Comparison of ENCODE assay signal across 24 mouse cellular contexts in genomic region chr12:75271726-75272125, GRCm38 (mm10). TPM values are rescaled to one million over a fixed set of nuclear protein-coding genes. Genes with fewer than 3 reads are reported as not detected.
A peak's percentile ranks its signal among the peaks of the same experiment; 100 is the strongest.
DNase-seq lines count a peak whose midpoint lies in the region; ATAC-seq and TF ChIP-seq lines count a peak whose summit lies in the region.
"Had no signal": no experiment of that assay in that cellular context is flagged by ENCODE, and none has a peak within 500 bp of the region (broad histone marks: within the 10 kb centered on the region; RNA-seq: fewer than 3 reads in every experiment).

No protein-coding gene starts in this region.

- no peaks in the 10 kb centered on the region for H3K27me3 ChIP-seq in lung, embryonic 14.5 days (ENCODE audit: insufficient read depth, low read length)
- H3K27me3 ChIP-seq: CH12.LX; embryonic facial prominence, embryonic 15.5 days; hindbrain, embryonic 13.5 days; limb, embryonic 15.5 days; liver, embryonic 15.5 days; neural tube, embryonic 15.5 days had no signal

- no peak for TF ChIP-seq CTCF in lung, embryonic 14.5 days (IDR thresholded peaks at IDR 0.05; ENCODE audit: low read depth)

- DNase-seq in cerebellum, postnatal 10 days, result peak; percentile 9 to 11
- DNase-seq in cerebellum, adult 11 months, result no peak
- DNase-seq in lung, embryonic 14.5 days, result peak; percentile 34
- DNase-seq in lung, postnatal 4 days, result no peak
- DNase-seq in skeletal muscle tissue, adult 2 months (ENCODE audit: low read depth, low spot score), result peak; percentile 37
- DNase-seq in ovary, postnatal 14 days (ENCODE audit: low spot score), result no peak
- no peak for DNase-seq in layer of hippocampus, postnatal 36 days
- DNase-seq: adrenal gland, adult 2 months; cerebellum, adult 8-10 months; embryo, embryonic 11 days; kidney, adult 8-10 months; kidney, postnatal 14 days had no signal

- H3K4me3 ChIP-seq in lung, embryonic 14.5 days (ENCODE audit: low read depth, low read length), result no peak overlapping the region
- H3K4me3 ChIP-seq: embryonic facial prominence, embryonic 15.5 days; heart, embryonic 10.5 days; hindbrain, embryonic 13.5 days; limb, embryonic 15.5 days; liver, embryonic 15.5 days; neural tube, embryonic 15.5 days had no signal

- no peak overlapping the region for H3K9ac ChIP-seq in lung, embryonic 14.5 days
- H3K9ac ChIP-seq: embryonic facial prominence, embryonic 15.5 days; hindbrain, embryonic 13.5 days; limb, embryonic 15.5 days; liver, embryonic 15.5 days; neural tube, embryonic 15.5 days had no signal

- no peaks in the 10 kb centered on the region for H3K36me3 ChIP-seq in lung, embryonic 14.5 days (ENCODE audit: insufficient read depth)
- H3K36me3 ChIP-seq: embryonic facial prominence, embryonic 15.5 days; heart, embryonic 10.5 days; hindbrain, embryonic 13.5 days; limb, embryonic 15.5 days; liver, embryonic 15.5 days; neural tube, embryonic 15.5 days had no signal

- 24% methylated on average over 4 of the region's 4 CpGs for WGBS in lung, embryonic 14.5 days

- H3K27ac ChIP-seq in lung, embryonic 14.5 days (ENCODE audit: low read depth), result no peak overlapping the region
- H3K27ac ChIP-seq: embryonic facial prominence, embryonic 15.5 days; heart, embryonic 10.5 days; hindbrain, embryonic 13.5 days; limb, embryonic 15.5 days; liver, embryonic 15.5 days; neural tube, embryonic 15.5 days; stomach, postnatal 0 days had no signal

- no peaks in the 10 kb centered on the region for H3K9me3 ChIP-seq in lung, embryonic 14.5 days (ENCODE audit: low read depth, low read length)
- H3K9me3 ChIP-seq: embryonic facial prominence, embryonic 15.5 days; heart, embryonic 10.5 days; hindbrain, embryonic 13.5 days; limb, embryonic 15.5 days; liver, embryonic 15.5 days; neural tube, embryonic 15.5 days had no signal

- no peak for ATAC-seq in lung, embryonic 14.5 days (ENCODE audit: insufficient read depth)
- ATAC-seq in common myeloid progenitor, adult 5-6 weeks (replicated peaks; ENCODE audit: low read depth, poor library complexity, severe bottlenecking), result peak; percentile 78
- ATAC-seq: forebrain, embryonic 16.5 days; inflammation-experienced regulatory T-cells, adult 6 months; midbrain, embryonic 16.5 days had no signal

- no peak overlapping the region for H3K4me2 ChIP-seq in lung, embryonic 14.5 days
- H3K4me2 ChIP-seq: embryonic facial prominence, embryonic 15.5 days; hindbrain, embryonic 13.5 days; limb, embryonic 15.5 days; liver, embryonic 15.5 days; neural tube, embryonic 15.5 days had no signal

- no peaks in the 10 kb centered on the region for H3K4me1 ChIP-seq in lung, embryonic 14.5 days (ENCODE audit: insufficient read depth)
- H3K4me1 ChIP-seq: embryonic facial prominence, embryonic 15.5 days; heart, embryonic 10.5 days; hindbrain, embryonic 13.5 days; limb, embryonic 15.5 days; liver, embryonic 15.5 days; neural tube, embryonic 15.5 days had no signal

RNA-seq across cellular contexts. Expression of gene Rhoj, which starts 36.4 kb away (rescaled TPM):
- 54.4 and 57.1 TPM in 2 replicates for polyA plus RNA-seq in lung, embryonic 14.5 days (2014; fragmentation: Nextera tagmentation; extraction: Ambion mirVana)
- not detected in 2 replicates for total RNA-seq in common myeloid progenitor, adult 5-6 weeks (2017)
- 1 to 10 TPM; 3.3 to 4.0 TPM for total RNA-seq in layer of hippocampus, postnatal 36 days (2021)
- total RNA-seq: CH12.LX had no signal

Comparison
In these comparisons a context has a peak if more than half of its experiments do, and no peak if none do; other contexts are left out.
1. DNase-seq: peak in cerebellum, postnatal 10 days (2 of 2), lung, embryonic 14.5 days (single experiment) and skeletal muscle tissue, adult 2 months (single experiment); none in cerebellum, adult 11 months (single experiment), lung, postnatal 4 days (0 of 2), ovary, postnatal 14 days (single experiment) and layer of hippocampus, postnatal 36 days (0 of 2).